Mouse (Mus musculus) splenic B cell, adult 2 months (primary cell): ENCODE results near the gene Wasf2.

ENCODE experiments used
- DNase-seq: peaks from one replicate; pipeline ENCODE4 v3.0.0-alpha.2; 2011; ENCODE audit warnings: low read depth, low spot score
- H3K27me3 ChIP-seq: 2 replicates; pipeline ENCODE4 v1.6.1; 2012; ENCODE audit warnings: mild to moderate bottlenecking, low read length, moderate library complexity, mixed read lengths; ENCODE audit not compliant: control insufficient read depth, poor library complexity, insufficient read depth, severe bottlenecking
- H3K36me3 ChIP-seq: 2 replicates; pipeline ENCODE4 v1.6.1; 2012; ENCODE audit warnings: mild to moderate bottlenecking, low read length, moderate library complexity, mixed read lengths; ENCODE audit not compliant: control insufficient read depth, poor library complexity, insufficient read depth, severe bottlenecking

Gene Wasf2

GRCm38 (mm10) chr4:133227636-133228035 lies 97.3 kb downstream of the Wasf2 start:
- Histone ChIP-seq H3K27me3 (no peaks in the 10 kb centered on the region), H3K36me3 (no peaks in the 10 kb centered on the region; the same call in 1 of the 2 replicates)
- DNase-seq = no peak

- no peak for DNase-seq
- no peaks in the 10 kb centered on the region for H3K27me3 ChIP-seq
- H3K36me3 ChIP-seq = no peaks in the 10 kb centered on the region
Observed at GRCm38 (mm10) chr4:133229582-133229981, 99.3 kb downstream of the Wasf2 start.

GRCm38 (mm10) chr4:133233285-133233976 lies 103.1 kb downstream of the Wasf2 start:
- Histone ChIP-seq H3K36me3 (no peaks in the 10 kb centered on the region), H3K27me3 (no peaks in the 10 kb centered on the region; the same call in 1 of the 2 replicates)
- peak; percentile 69 for DNase-seq

- no peak for DNase-seq
- no peaks in the 10 kb centered on the region for H3K36me3 ChIP-seq
- H3K27me3 ChIP-seq = no peaks in the 10 kb centered on the region; the same call in 1 of the 2 replicates
Observed at GRCm38 (mm10) chr4:133234771-133235170, 104.5 kb downstream of the Wasf2 start.

- no peaks in the 10 kb centered on the region for H3K36me3 ChIP-seq
- H3K27me3 ChIP-seq = no peaks in the 10 kb centered on the region; the same call in 1 of the 2 replicates
- DNase-seq = no peak
Observed at GRCm38 (mm10) chr4:133235415-133235814, 105.1 kb downstream of the Wasf2 start.

- peak; percentile 76 for DNase-seq
- Histone ChIP-seq H3K27me3 (no peaks in the 10 kb centered on the region; the same call in none of the 2 replicates), H3K36me3 (no peaks in the 10 kb centered on the region)
Observed at GRCm38 (mm10) chr4:133237911-133238310, 107.6 kb downstream of the Wasf2 start.

GRCm38 (mm10) chr4:133240490-133240921 lies 110.2 kb downstream of the Wasf2 start, which contains the start of gene Map3k6:
Gene Map3k6, plus strand, starts transcription at chr4:133240818.
- no peak for DNase-seq
- no peaks in the 10 kb centered on the region; the same call in 1 of the 2 replicates for H3K27me3 ChIP-seq
- no peaks in the 10 kb centered on the region for H3K36me3 ChIP-seq

- H3K27me3 ChIP-seq = no peaks in the 10 kb centered on the region; the same call in 1 of the 2 replicates
- H3K36me3 ChIP-seq = no peaks in the 10 kb centered on the region
- DNase-seq = peak; percentile 90
Observed at GRCm38 (mm10) chr4:133240934-133241908, 110.9 kb downstream of the Wasf2 start.

- DNase-seq = no peak
- Histone ChIP-seq H3K36me3 (no peaks in the 10 kb centered on the region), H3K27me3 (no peaks in the 10 kb centered on the region; the same call in 1 of the 2 replicates)
Observed at GRCm38 (mm10) chr4:133241910-133242309, 111.6 kb downstream of the Wasf2 start.

GRCm38 (mm10) chr4:133242710-133243109 lies 112.4 kb downstream of the Wasf2 start:
- Histone ChIP-seq H3K36me3 (no peaks in the 10 kb centered on the region), H3K27me3 (no peaks in the 10 kb centered on the region; the same call in 1 of the 2 replicates)
- DNase-seq = no peak

GRCm38 (mm10) chr4:133243538-133243937 lies 113.2 kb downstream of the Wasf2 start:
- Histone ChIP-seq H3K36me3 (no peaks in the 10 kb centered on the region), H3K27me3 (no peaks in the 10 kb centered on the region; the same call in 1 of the 2 replicates)
- DNase-seq = no peak

GRCm38 (mm10) chr4:133244289-133244688 lies 114.0 kb downstream of the Wasf2 start:
- DNase-seq = no peak
- Histone ChIP-seq H3K27me3 (no peaks in the 10 kb centered on the region; the same call in 1 of the 2 replicates), H3K36me3 (no peaks in the 10 kb centered on the region)

- Histone ChIP-seq H3K27me3 (no peaks in the 10 kb centered on the region), H3K36me3 (no peaks in the 10 kb centered on the region)
- DNase-seq = no peak
Observed at GRCm38 (mm10) chr4:133247072-133247471, 116.8 kb downstream of the Wasf2 start.

- no peak for DNase-seq
- H3K36me3 ChIP-seq = no peaks in the 10 kb centered on the region
- no peaks in the 10 kb centered on the region for H3K27me3 ChIP-seq
Observed at GRCm38 (mm10) chr4:133247806-133248449, 117.6 kb downstream of the Wasf2 start.
